Mouse (Mus musculus): ENCODE data around the gene Ndnf. TPM values are rescaled to one million over a fixed set of nuclear protein-coding genes. Genes with fewer than 3 reads are reported as not detected.

Ndnf gene
- polyA plus RNA-seq, 1 experiment from 2014 or later: 2.5 TPM

DNA sequence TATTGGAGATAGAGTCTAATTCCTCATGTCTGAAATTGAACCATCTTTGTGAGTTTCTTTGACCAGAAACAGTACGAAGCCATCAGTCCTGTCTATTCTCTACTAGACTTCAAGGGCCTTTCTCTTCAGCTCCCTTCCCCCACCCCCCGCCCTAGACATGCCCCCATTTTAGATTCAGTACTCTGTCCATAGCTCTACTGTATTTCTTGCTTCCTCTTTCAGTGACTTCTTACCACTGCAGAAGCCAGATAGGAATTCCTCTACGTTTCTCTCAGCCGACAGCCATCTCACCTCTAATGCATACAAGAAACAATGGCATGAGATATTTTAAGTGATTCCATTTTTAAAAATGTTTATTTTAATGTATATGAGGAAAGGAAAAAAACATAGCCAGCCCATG lies 10.1 kb upstream of the Ndnf start:
- Histone ChIP-seq H3K27ac (ENCODE audit: low read depth, low read length) (no peak overlapping the region), H3K4me1 (replicated peaks; ENCODE audit: control insufficient read depth, insufficient read depth, low read length) (no peaks in the 10 kb centered on the region), H3K9me3 (ENCODE audit: control insufficient read depth, low read length) (no peaks in the 10 kb centered on the region), H3K4me2 (no peak overlapping the region), H3K27me3 (replicated peaks; ENCODE audit: control insufficient read depth, insufficient read depth, low read length) (no peaks in the 10 kb centered on the region), H3K36me3 (ENCODE audit: control insufficient read depth, insufficient read depth, low read length) (no peaks in the 10 kb centered on the region), H3K4me3 (ENCODE audit: low read depth, low read length) (no peak overlapping the region), H3K9ac (ENCODE audit: low read depth, low read length) (no peak overlapping the region)
- no peak for ATAC-seq (replicated peaks; ENCODE audit: low FRiP score)
- WGBS: 52% methylated on average over 4 of the region's 4 CpGs
- no peak for DNase-seq (ENCODE audit: low spot score)

DNA sequence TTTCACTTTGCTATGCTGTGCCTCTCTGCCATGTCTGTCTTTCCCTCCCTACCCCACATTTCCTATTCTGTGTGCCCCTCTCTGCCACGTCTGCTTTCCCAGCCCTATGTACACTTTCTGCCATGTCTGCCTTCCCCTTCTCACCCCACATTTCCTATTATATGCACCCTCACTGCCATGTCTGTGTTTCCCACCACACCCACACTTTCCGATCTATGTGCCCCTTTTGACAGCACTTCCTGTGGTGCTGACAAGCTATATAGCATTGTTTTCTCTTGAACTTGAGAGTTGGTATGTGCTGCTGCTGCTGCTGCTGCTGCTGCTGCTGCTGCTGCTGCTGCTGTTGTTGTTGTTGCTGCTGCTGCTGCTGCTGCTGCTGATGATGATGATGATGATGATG lies 9.3 kb upstream of the Ndnf start:
- no peak overlapping the region for H3K27ac ChIP-seq (ENCODE audit: low read depth, low read length)
- no peak for ATAC-seq (replicated peaks; ENCODE audit: low FRiP score)
- H3K4me1 ChIP-seq (replicated peaks; ENCODE audit: control insufficient read depth, insufficient read depth, low read length): no peaks in the 10 kb centered on the region
- H3K27me3 ChIP-seq (replicated peaks; ENCODE audit: control insufficient read depth, insufficient read depth, low read length): no peaks in the 10 kb centered on the region
- 48% methylated on average over 2 of the region's 2 CpGs for WGBS
- H3K9me3 ChIP-seq (ENCODE audit: control insufficient read depth, low read length): no peaks in the 10 kb centered on the region
- no peak for DNase-seq (ENCODE audit: low spot score)
- no peaks in the 10 kb centered on the region for H3K36me3 ChIP-seq (ENCODE audit: control insufficient read depth, insufficient read depth, low read length)
- H3K4me3 ChIP-seq (ENCODE audit: low read depth, low read length): no peak overlapping the region
- H3K9ac ChIP-seq (ENCODE audit: low read depth, low read length): no peak overlapping the region
- H3K4me2 ChIP-seq: no peak overlapping the region

DNA sequence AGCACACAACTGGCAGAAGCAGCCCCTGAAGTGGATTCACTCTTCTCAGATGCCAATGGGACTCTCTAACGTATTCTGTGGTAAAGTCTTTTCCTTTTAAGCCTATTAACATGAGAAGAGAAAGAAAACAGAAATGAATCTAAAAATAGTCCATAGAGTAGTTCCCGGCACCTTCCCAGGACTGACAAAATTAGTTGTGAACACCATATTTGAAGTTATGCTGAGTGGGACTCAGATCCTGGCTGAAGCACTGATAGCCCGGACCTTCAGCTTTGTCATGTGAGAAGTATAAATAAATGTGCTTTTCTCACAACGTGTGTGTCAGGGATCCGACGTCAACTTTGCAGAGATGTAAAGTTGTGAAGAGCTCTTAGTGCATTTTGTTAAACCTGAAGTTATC lies 7.4 kb upstream of the Ndnf start:
- WGBS: 72% methylated on average over 6 of the region's 6 CpGs

DNA sequence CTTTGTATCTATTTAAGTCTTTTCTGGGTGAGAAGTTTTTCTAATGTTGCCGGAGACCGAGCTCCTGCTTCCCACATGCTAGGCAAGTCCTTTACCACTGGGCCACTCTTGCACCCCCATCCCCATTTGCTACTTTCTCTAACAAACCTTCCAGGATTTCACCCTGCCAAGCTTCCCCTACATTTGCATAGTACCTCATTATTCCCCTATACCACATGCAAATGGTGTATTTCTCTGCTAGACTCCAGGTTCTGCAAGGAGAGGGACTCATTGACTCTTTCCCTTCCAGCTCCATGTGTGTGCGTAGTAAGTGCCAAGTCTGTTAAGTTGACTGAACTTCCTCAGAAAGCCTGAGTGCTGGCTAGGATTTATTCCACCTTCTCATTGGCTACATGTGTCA lies 5.1 kb upstream of the Ndnf start:
- H3K4me1 ChIP-seq (replicated peaks; ENCODE audit: control insufficient read depth, insufficient read depth, low read length): no peaks in the 10 kb centered on the region
- peaks cover 13% of the 10 kb centered on the region for H3K27me3 ChIP-seq (replicated peaks; ENCODE audit: control insufficient read depth, insufficient read depth, low read length)
- no peak overlapping the region for H3K4me3 ChIP-seq (ENCODE audit: low read depth, low read length)
- H3K9ac ChIP-seq (ENCODE audit: low read depth, low read length): no peak overlapping the region
- H3K9me3 ChIP-seq (ENCODE audit: control insufficient read depth, low read length): no peaks in the 10 kb centered on the region
- no peaks in the 10 kb centered on the region for H3K36me3 ChIP-seq (ENCODE audit: control insufficient read depth, insufficient read depth, low read length)
- H3K27ac ChIP-seq (ENCODE audit: low read depth, low read length): no peak overlapping the region
- no peak for ATAC-seq (replicated peaks; ENCODE audit: low FRiP score)
- WGBS: 87% methylated on average over 3 of the region's 3 CpGs
- no peak for DNase-seq (ENCODE audit: low spot score)
- H3K4me2 ChIP-seq: no peak overlapping the region

More for the DNA sequence above, 7.4 kb upstream of the Ndnf start:
- Histone ChIP-seq H3K27ac (ENCODE audit: low read depth, low read length) (no peak overlapping the region), H3K4me3 (ENCODE audit: low read depth, low read length) (no peak overlapping the region), H3K36me3 (ENCODE audit: control insufficient read depth, insufficient read depth, low read length) (no peaks in the 10 kb centered on the region), H3K4me2 (no peak overlapping the region), H3K4me1 (replicated peaks; ENCODE audit: control insufficient read depth, insufficient read depth, low read length) (no peaks in the 10 kb centered on the region), H3K9me3 (ENCODE audit: control insufficient read depth, low read length) (no peaks in the 10 kb centered on the region), H3K27me3 (replicated peaks; ENCODE audit: control insufficient read depth, insufficient read depth, low read length) (no peaks in the 10 kb centered on the region), H3K9ac (ENCODE audit: low read depth, low read length) (no peak overlapping the region)
- no peak for ATAC-seq (replicated peaks; ENCODE audit: low FRiP score)
- DNase-seq (ENCODE audit: low spot score): no peak

DNA sequence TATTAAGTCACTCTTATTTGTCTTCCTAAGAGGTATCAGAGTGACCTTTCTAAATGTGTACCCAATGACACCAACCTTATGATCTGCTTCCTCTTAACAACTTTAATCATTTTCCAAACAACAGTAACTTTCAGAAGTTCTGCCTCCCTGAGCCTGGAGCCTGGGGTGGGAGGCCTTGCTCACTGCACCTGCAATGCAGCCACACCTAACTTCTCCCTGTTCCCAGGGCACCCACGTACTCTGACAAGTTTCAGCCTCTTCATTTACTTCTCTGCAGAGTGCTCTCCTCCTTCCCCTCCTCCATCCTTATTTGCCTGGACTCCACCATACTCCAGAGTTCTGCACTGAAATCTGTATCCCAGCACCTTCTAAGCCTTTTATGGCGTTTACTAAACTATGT lies 1.4 kb upstream of the Ndnf start:
- H3K27ac ChIP-seq (ENCODE audit: low read depth, low read length): no peak overlapping the region
- H3K4me1 ChIP-seq (replicated peaks; ENCODE audit: control insufficient read depth, insufficient read depth, low read length): peaks cover 3% of the 10 kb centered on the region; the same call in 1 of the 2 replicates
- no peak overlapping the region for H3K4me3 ChIP-seq (ENCODE audit: low read depth, low read length)
- peaks cover 36% of the 10 kb centered on the region for H3K27me3 ChIP-seq (replicated peaks; ENCODE audit: control insufficient read depth, insufficient read depth, low read length)
- no peak overlapping the region for H3K4me2 ChIP-seq
- no peak overlapping the region for H3K9ac ChIP-seq (ENCODE audit: low read depth, low read length)
- H3K36me3 ChIP-seq (ENCODE audit: control insufficient read depth, insufficient read depth, low read length): no peaks in the 10 kb centered on the region
- ATAC-seq (replicated peaks; ENCODE audit: low FRiP score) (no peak), DNase-seq (ENCODE audit: low spot score) (no peak)
- no peaks in the 10 kb centered on the region for H3K9me3 ChIP-seq (ENCODE audit: control insufficient read depth, low read length)
- WGBS: 47% methylated on average over 2 of the region's 2 CpGs

DNA sequence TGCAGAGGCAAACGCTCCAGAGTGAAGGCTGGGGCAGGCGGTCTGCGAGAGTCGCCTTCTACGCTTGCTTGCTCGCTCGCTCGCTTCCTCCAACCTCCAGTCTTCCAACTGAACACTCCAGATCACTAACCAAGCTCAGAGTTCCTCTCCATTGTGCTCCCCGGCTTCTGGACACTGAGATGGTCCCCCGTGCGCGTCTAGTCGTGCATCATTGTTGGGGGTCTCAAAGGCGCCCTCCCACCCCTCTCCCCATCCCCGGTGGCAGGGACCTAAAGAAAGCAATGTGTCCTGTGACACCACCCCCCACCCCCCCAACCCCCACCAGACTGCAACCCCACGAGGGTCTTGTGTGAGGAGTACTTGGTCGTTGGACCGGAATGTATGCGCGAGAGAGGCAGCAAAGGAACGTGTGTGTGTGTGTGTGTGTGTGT lies 394 bp upstream of the Ndnf start:
- H3K36me3 ChIP-seq (ENCODE audit: control insufficient read depth, insufficient read depth, low read length): no peaks in the 10 kb centered on the region
- H3K4me2 ChIP-seq: peak overlapping the region; percentile 88
- peaks cover 36% of the 10 kb centered on the region for H3K27me3 ChIP-seq (replicated peaks; ENCODE audit: control insufficient read depth, insufficient read depth, low read length)
- 4% methylated on average over 17 of the region's 21 CpGs for WGBS
- no peak overlapping the region for H3K9ac ChIP-seq (ENCODE audit: low read depth, low read length)
- no peak overlapping the region for H3K27ac ChIP-seq (ENCODE audit: low read depth, low read length)
- peak; percentile 27; the same call in 1 of the 2 replicates for ATAC-seq (replicated peaks; ENCODE audit: low FRiP score)
- peaks cover 3% of the 10 kb centered on the region; the same call in 1 of the 2 replicates for H3K4me1 ChIP-seq (replicated peaks; ENCODE audit: control insufficient read depth, insufficient read depth, low read length)
- peak; percentile 38 for DNase-seq (ENCODE audit: low spot score)
- no peaks in the 10 kb centered on the region for H3K9me3 ChIP-seq (ENCODE audit: control insufficient read depth, low read length)
- peak overlapping the region; percentile 58 for H3K4me3 ChIP-seq (ENCODE audit: low read depth, low read length)

DNA sequence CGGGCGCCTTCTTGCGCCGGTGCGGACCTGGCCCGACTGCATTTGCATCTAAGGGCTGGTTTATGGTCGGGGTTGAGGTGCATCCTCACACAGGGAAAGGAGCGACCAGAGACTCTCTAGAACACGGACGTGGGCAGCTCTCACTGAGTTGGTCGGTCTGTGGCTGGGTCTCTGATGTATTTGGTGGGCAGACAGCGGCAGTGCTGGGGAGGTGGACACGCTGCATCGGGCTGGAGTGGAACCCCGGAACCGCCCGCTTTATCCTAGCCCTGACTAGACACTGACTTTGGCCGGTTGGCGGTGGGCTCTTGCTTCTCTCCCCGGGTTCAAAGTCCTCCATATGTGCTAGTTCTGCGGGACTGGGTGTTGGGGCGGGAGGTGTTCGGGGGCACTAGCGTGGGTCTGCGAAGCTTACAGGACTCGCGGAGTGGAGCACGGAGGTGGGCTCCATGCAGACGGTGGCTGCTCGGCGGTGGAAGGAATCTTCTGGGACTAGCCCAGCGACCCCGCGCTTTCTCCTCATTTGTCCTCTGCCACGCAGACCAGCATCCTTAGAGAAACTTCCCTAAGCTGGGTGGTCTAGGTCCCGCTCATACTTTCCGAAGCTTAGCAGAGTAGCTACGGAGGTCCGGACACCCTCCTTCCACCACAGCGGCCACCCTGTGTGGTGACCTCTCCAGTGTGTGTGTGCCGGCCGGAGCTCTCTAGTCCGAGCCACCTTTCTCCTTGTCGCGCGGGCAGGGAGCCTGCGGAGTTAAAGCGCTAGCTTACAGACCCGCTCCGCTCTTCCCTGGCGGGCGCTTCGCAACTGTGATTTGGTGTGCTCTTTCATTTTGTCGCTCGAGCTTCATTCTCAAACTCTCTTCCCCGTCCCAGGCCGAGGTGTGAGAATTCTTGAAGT lies 991 bp downstream of the Ndnf start:
- peak overlapping the region; percentile 58 for H3K4me3 ChIP-seq (ENCODE audit: low read depth, low read length)
- no peaks in the 10 kb centered on the region for H3K36me3 ChIP-seq (ENCODE audit: control insufficient read depth, insufficient read depth, low read length)
- DNase-seq (ENCODE audit: low spot score) (peak; percentile 51), ATAC-seq (replicated peaks; ENCODE audit: low FRiP score) (peak; percentile 37)
- peak overlapping the region; percentile 88 for H3K4me2 ChIP-seq
- 0 out of 2 replicates have a peak overlapping the region, but pooled peaks have one; percentile 1 for H3K9ac ChIP-seq (ENCODE audit: low read depth, low read length)
- H3K27ac ChIP-seq (ENCODE audit: low read depth, low read length): no peak overlapping the region
- WGBS: under 1% methylated on average over 57 of the region's 57 CpGs
- H3K9me3 ChIP-seq (ENCODE audit: control insufficient read depth, low read length): no peaks in the 10 kb centered on the region
- peaks cover 36% of the 10 kb centered on the region for H3K27me3 ChIP-seq (replicated peaks; ENCODE audit: control insufficient read depth, insufficient read depth, low read length)
- peaks cover 3% of the 10 kb centered on the region; the same call in 1 of the 2 replicates for H3K4me1 ChIP-seq (replicated peaks; ENCODE audit: control insufficient read depth, insufficient read depth, low read length)

DNA sequence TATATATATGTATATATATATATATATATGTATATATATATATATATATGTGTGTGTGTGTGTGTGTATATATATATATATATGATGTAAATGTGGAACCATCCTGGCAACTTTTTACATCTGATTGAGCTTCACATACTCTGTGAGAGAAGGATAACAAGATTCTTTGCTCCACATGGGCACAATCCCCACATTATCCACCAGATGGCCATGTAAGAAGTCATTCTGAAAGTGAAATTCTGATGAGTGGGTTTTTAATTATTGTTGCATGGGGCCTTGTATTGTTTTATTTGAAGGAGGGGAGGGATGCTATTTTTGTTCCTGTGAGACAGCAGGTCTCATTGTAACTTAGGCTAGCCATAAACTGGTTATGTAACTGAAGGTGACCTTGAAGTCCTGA lies 22.5 kb downstream of the Ndnf start:
- DNase-seq (ENCODE audit: low spot score) (no peak), ATAC-seq (replicated peaks; ENCODE audit: low FRiP score) (no peak)
- Histone ChIP-seq H3K27me3 (replicated peaks; ENCODE audit: control insufficient read depth, insufficient read depth, low read length) (no peaks in the 10 kb centered on the region), H3K9ac (ENCODE audit: low read depth, low read length) (no peak overlapping the region), H3K4me3 (ENCODE audit: low read depth, low read length) (no peak overlapping the region), H3K36me3 (ENCODE audit: control insufficient read depth, insufficient read depth, low read length) (no peaks in the 10 kb centered on the region), H3K4me1 (replicated peaks; ENCODE audit: control insufficient read depth, insufficient read depth, low read length) (no peaks in the 10 kb centered on the region), H3K27ac (ENCODE audit: low read depth, low read length) (no peak overlapping the region), H3K4me2 (no peak overlapping the region), H3K9me3 (ENCODE audit: control insufficient read depth, low read length) (no peaks in the 10 kb centered on the region)

DNA sequence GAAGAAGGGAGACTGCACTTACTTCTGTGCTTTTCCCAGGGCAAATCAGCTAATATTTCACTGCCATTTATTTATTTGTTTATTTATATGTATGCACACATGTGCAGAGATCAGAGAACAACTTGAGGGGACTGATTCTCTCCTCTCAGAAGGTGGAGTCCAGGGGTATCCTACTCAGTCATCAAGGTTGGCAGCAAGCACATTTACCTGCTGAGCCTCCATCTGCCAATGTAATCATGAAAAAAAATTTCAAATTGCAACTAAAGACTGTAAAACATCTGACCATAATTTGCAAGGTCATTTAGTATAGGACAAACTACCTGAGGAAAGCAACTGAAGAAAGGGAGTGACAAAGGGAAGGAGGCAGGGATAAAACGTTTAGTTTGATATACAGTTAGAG lies 49.3 kb downstream of the Ndnf start:
- Histone ChIP-seq H3K4me1 (replicated peaks; ENCODE audit: control insufficient read depth, insufficient read depth, low read length) (no peaks in the 10 kb centered on the region), H3K36me3 (ENCODE audit: control insufficient read depth, insufficient read depth, low read length) (no peaks in the 10 kb centered on the region), H3K4me2 (no peak overlapping the region), H3K27me3 (replicated peaks; ENCODE audit: control insufficient read depth, insufficient read depth, low read length) (no peaks in the 10 kb centered on the region), H3K9ac (ENCODE audit: low read depth, low read length) (no peak overlapping the region), H3K4me3 (ENCODE audit: low read depth, low read length) (no peak overlapping the region), H3K9me3 (ENCODE audit: control insufficient read depth, low read length) (no peaks in the 10 kb centered on the region), H3K27ac (ENCODE audit: low read depth, low read length) (no peak overlapping the region)
- ATAC-seq (replicated peaks; ENCODE audit: low FRiP score) (no peak), DNase-seq (ENCODE audit: low spot score) (no peak)
- WGBS: 47% methylated on average over 1 of the region's 1 CpGs

Data from liver, embryonic 11.5 days (tissue).